Mouse (Mus musculus) spleen, adult 18-20 months (tissue): Measurements from ENCODE around the gene Selenom.

Experiments
- DNase-seq, 2 experiments: peaks; one replicate each; pipeline ENCODE4 v3.0.0; 2022; ENCODE audit warnings: mixed read lengths in 2 of 2

Selenom gene

DNA sequence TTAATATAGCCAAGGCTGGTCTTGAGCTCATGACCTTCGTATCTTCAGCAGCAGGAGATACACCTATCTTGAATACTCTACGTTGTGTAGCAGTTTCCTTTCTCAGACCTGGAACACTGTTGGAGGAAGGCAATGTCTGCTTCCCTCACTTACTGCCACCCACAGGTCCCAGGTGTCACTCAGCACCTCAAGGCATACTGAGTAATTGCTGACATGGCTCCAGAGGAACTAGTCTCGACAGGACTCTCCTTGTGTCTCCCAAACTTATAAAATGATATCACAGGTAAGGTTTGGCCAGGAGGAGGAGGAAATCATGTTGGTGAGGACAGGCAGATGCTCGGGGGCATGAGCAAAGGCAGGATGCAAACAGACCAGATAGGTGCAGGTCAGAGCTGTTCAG is 40.5 kb downstream of the Selenom start:
- DNase-seq, result no peak

DNA sequence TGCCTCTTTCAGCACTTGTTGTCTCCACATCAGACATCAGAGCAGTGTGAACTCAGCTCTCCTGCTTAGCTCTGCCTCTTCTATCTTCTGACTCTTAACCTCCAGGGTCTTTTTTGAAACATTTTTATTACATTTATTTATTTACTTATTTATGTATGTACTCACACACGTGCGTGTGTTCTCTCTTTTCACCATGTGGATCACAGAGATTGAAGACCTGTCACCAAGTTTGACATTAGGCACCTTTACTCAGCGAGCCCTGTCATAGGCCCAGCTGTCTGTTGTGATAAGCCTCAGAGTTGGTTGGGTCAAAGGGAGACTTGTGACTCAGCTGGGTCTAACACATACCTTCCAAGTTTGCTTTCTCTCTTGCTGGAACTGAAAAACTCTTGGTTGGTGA is 43.4 kb downstream of the Selenom start:
- DNase-seq, result no peak

- no peak for DNase-seq
These were observed 45.7 kb downstream of the Selenom start for GRCm38 (mm10) chr11:3560202-3560601.

GRCm38 (mm10) chr11:3563853-3564252 is 49.4 kb downstream of the Selenom start:
- no peak for DNase-seq

- no peak for DNase-seq
These were observed 50.0 kb downstream of the Selenom start for GRCm38 (mm10) chr11:3564451-3564850.

DNA sequence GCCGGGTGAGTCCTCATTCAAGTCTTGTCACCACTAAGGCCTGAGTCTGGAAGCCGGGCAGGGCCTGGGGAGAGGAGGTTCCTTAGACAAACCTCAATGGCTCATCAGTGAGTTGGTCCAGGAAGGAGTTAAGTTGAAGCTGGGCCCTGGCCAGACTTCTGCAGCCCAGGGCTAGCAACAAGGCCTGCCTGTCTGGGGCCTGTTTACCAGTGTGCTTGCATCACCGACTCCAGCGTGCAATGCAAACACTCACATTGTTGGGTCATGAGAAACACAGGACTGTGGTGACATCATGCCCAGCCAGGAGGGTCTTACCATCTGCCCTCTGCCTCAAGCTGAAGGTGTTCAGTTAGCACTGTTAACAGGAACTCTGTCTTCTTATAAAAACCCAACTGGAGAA is 51.5 kb downstream of the Selenom start:
- no peak for DNase-seq
